Mouse (Mus musculus): ENCODE results near the gene Inpp1. TPM values are rescaled to one million over a fixed set of nuclear protein-coding genes. Genes with fewer than 3 reads are reported as not detected.

Inpp1 gene
- polyA plus RNA-seq, 1 experiment = 9.3 TPM

DNA sequence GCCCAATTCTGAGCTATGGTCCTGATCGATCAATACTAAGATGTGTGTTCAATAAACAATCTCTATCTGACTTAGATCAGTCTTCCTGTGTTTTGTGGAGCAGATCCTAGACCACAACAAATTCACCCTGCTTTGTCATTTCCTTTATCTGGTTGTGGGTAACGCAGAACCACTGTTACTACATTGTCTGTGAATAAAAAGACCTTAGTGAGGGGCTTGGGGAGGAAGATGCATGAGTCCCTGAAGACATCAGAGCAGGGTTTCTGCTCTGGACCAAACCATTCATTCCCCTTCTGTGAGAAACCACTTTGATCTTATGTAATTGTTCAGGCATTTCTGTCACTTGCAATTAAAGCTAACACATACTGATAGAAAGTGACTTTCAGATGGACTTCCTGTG, 63.7 kb downstream of the Inpp1 start:
- WGBS = 73% methylated on average over 2 of the region's 2 CpGs
- DNase-seq = no peak
- TF ChIP-seq CTCF (IDR thresholded peaks at IDR 0.05; ENCODE audit: insufficient read depth, low read length) = no peak
- TF ChIP-seq POLR2A (IDR thresholded peaks at IDR 0.05; ENCODE audit: borderline replicate concordance, extremely low read depth, low read depth, low read length) = no peak
- H3K4me3 ChIP-seq (replicated peaks; ENCODE audit: extremely low read depth, low read depth, low read length) = no peak overlapping the region
- H3K4me1 ChIP-seq (ENCODE audit: control insufficient read depth, insufficient read depth, low read length) = no peaks in the 10 kb centered on the region

GRCm38 (mm10) chr1:52752706-52753105, 64.8 kb downstream of the Inpp1 start:
- WGBS = 70% methylated on average over 3 of the region's 3 CpGs
- TF ChIP-seq POLR2A (IDR thresholded peaks at IDR 0.05; ENCODE audit: borderline replicate concordance, extremely low read depth, low read depth, low read length) (no peak), CTCF (IDR thresholded peaks at IDR 0.05; ENCODE audit: insufficient read depth, low read length) (no peak)
- no peak for DNase-seq
- H3K4me1 ChIP-seq (ENCODE audit: control insufficient read depth, insufficient read depth, low read length) = no peaks in the 10 kb centered on the region
- no peak overlapping the region for H3K4me3 ChIP-seq (replicated peaks; ENCODE audit: extremely low read depth, low read depth, low read length)

- WGBS = 77% methylated on average over 1 of the region's 1 CpGs
- no peak overlapping the region for H3K4me3 ChIP-seq (replicated peaks; ENCODE audit: extremely low read depth, low read depth, low read length)
- no peak for DNase-seq
- no peak for TF ChIP-seq POLR2A (IDR thresholded peaks at IDR 0.05; ENCODE audit: borderline replicate concordance, extremely low read depth, low read depth, low read length)
- TF ChIP-seq CTCF (IDR thresholded peaks at IDR 0.05; ENCODE audit: insufficient read depth, low read length) = no peak
- no peaks in the 10 kb centered on the region for H3K4me1 ChIP-seq (ENCODE audit: control insufficient read depth, insufficient read depth, low read length)
Observed at GRCm38 (mm10) chr1:52751634-52752033, 65.9 kb downstream of the Inpp1 start.

- TF ChIP-seq CTCF (IDR thresholded peaks at IDR 0.05; ENCODE audit: insufficient read depth, low read length) (no peak), POLR2A (IDR thresholded peaks at IDR 0.05; ENCODE audit: borderline replicate concordance, extremely low read depth, low read depth, low read length) (no peak)
- H3K4me3 ChIP-seq (replicated peaks; ENCODE audit: extremely low read depth, low read depth, low read length) = no peak overlapping the region
- no peak for DNase-seq
- no peaks in the 10 kb centered on the region for H3K4me1 ChIP-seq (ENCODE audit: control insufficient read depth, insufficient read depth, low read length)
- 86% methylated on average over 1 of the region's 1 CpGs for WGBS
Observed at GRCm38 (mm10) chr1:52749978-52750377, 67.5 kb downstream of the Inpp1 start.

GRCm38 (mm10) chr1:52748260-52748659, 69.2 kb downstream of the Inpp1 start:
- DNase-seq = peak; percentile 70
- TF ChIP-seq POLR2A (IDR thresholded peaks at IDR 0.05; ENCODE audit: borderline replicate concordance, extremely low read depth, low read depth, low read length) (no peak), CTCF (IDR thresholded peaks at IDR 0.05; ENCODE audit: insufficient read depth, low read length) (no peak)
- WGBS = 18% methylated on average over 3 of the region's 3 CpGs

DNA sequence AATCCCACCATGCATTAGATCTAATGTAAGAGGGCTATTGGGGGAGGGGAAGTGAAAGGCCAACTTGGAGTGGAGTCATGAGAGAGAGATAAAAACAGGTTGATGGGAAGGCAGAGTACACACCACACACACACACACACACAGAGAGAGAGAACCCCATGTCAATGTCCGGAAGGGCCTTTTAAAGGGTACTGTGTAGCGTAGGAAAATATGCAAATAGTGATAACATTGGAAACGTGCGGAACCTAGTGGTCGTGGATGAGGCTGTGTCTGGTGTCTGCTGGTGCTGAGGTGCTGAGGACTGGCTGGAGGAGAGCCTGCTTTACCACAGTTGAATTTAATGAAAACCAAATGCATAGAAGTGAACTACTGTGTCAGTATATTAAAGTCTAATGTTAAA, 74.9 kb downstream of the Inpp1 start:
- no peak for DNase-seq
- WGBS = 73% methylated on average over 5 of the region's 5 CpGs
- no peaks in the 10 kb centered on the region for H3K4me1 ChIP-seq (ENCODE audit: control insufficient read depth, insufficient read depth, low read length)
- TF ChIP-seq POLR2A (IDR thresholded peaks at IDR 0.05; ENCODE audit: borderline replicate concordance, extremely low read depth, low read depth, low read length) (no peak), CTCF (IDR thresholded peaks at IDR 0.05; ENCODE audit: insufficient read depth, low read length) (no peak)
- no peak overlapping the region for H3K4me3 ChIP-seq (replicated peaks; ENCODE audit: extremely low read depth, low read depth, low read length)

More at GRCm38 (mm10) chr1:52748260-52748659, 69.2 kb downstream of the Inpp1 start:
- H3K4me3 ChIP-seq (replicated peaks; ENCODE audit: extremely low read depth, low read depth, low read length) = no peak overlapping the region
- H3K4me1 ChIP-seq (ENCODE audit: control insufficient read depth, insufficient read depth, low read length) = no peaks in the 10 kb centered on the region

Other genes with a start within 250 kb of the Inpp1 start
- 5.9 and 12.6 TPM in 2 replicates for gene Nemp2, start 187.0 kb downstream of the Inpp1 start, polyA plus RNA-seq (2012; rRNA removed)
- gene Mfsd6, start 90.2 kb downstream of the Inpp1 start, polyA plus RNA-seq (2012; rRNA removed) = 18.3 and 23.2 TPM in 2 replicates
- 11.5 and 18.3 TPM in 2 replicates for gene Hibch, start 27.2 kb upstream of the Inpp1 start, polyA plus RNA-seq (2012; rRNA removed)
- 0.42 and 1.4 TPM in 2 replicates for gene 1700019D03Rik, start 202.5 kb upstream of the Inpp1 start, polyA plus RNA-seq (2012; rRNA removed)
- gene Mstn, start 244.0 kb upstream of the Inpp1 start, polyA plus RNA-seq (2012; rRNA removed) = 0.25 TPM in 1 of 2 replicates, not detected in the other

Measured in lung, adult 2 months (tissue).